Mouse (Mus musculus): Measurements from ENCODE around the gene Tpm3. TPM values are rescaled to one million over a fixed set of nuclear protein-coding genes. Genes with fewer than 3 reads are reported as not detected.

Gene Tpm3
- total and polyA plus RNA-seq, 3 experiments = 309 to 810 (median 448) TPM

DNA sequence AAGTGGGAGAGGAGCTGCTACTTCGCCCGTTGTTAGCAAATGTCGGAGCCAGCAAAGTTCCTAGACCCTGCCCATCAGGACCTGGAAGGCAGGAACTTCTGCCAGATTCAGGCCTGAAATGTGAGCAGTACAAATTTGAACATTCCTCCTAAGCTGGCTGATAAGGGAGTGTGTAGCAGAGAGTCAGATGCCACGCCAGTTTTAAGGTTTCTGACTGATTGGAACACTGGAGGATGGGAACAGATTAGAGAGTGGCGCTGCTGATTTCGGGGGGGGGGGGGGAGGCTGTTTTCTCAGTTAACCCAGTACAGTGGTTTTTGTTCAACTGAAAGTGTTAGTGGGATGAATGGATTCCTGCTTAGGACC, 8.0 kb downstream of the Tpm3 start:
- in situ Hi-C loops (cut with MboI; ENCODE audit: low pct_ligation_motif_present, low pct_unique_long_range_greater_than_20kb, low sequenced_read_pairs) = no loop called here
- H3K79me2 ChIP-seq (replicated peaks; ENCODE audit: control insufficient read depth, extremely low read depth, insufficient read depth, poor library complexity, severe bottlenecking) = peaks cover 51% of the 10 kb centered on the region
- peaks cover 11 to 44% of the 10 kb centered on the region in 2 experiments for H3K4me1 ChIP-seq (ENCODE audit: control insufficient read depth in 1 of 2, insufficient read depth in 2 of 2)
- no peaks in the 10 kb centered on the region for H3K27me3 ChIP-seq (replicated peaks)
- peaks cover 0 to 23% of the 10 kb centered on the region in 2 experiments for H3K36me3 ChIP-seq (replicated peaks in 1 of 2; ENCODE audit: control insufficient read depth in 1 of 2, insufficient read depth in 1 of 2, low read length in 1 of 2)
- H3K27ac ChIP-seq (ENCODE audit: insufficient read depth, low read depth) = peak overlapping the region; percentile 96
- H3K9ac ChIP-seq (ENCODE audit: insufficient read depth, low read depth) = peak overlapping the region; percentile 87
- dilution Hi-C loops (cut with MboI; ENCODE audit: extremely low pct_ligation_motif_present, extremely low pct_unique_long_range_greater_than_20kb, low sequenced_read_pairs) = no loop called here
- no peaks in the 10 kb centered on the region for H3K9me3 ChIP-seq (replicated peaks; ENCODE audit: low read length)
- 0 out of 2 replicates have a peak, but pooled peaks have one; percentile 4 for TF ChIP-seq KAT2A (IDR thresholded peaks at IDR 0.05; ENCODE audit: insufficient replicate concordance, low read length)
- no peak for TF ChIP-seq JUN (IDR thresholded peaks at IDR 0.05; ENCODE audit: insufficient read depth, low read depth, low read length)
- no peak for TF ChIP-seq CHD2 (IDR thresholded peaks at IDR 0.05; ENCODE audit: low read length)
- TF ChIP-seq RAD21 (IDR thresholded peaks at IDR 0.05; ENCODE audit: low read depth, low read length) = no peak
- H3K4me3 ChIP-seq (replicated peaks in 1 of 3; ENCODE audit: low read depth in 2 of 3, low read length in 2 of 3, poor library complexity in 1 of 3) = peak overlapping the region; percentile 89 to 97 (median 92)
- peak overlapping the region; percentile 9; the same call in 1 of the 2 replicates for H3K4me2 ChIP-seq (ENCODE audit: insufficient read depth, low read depth, poor library complexity, severe bottlenecking)
- DNase-seq (ENCODE audit: extremely low read depth) = no peak

DNA sequence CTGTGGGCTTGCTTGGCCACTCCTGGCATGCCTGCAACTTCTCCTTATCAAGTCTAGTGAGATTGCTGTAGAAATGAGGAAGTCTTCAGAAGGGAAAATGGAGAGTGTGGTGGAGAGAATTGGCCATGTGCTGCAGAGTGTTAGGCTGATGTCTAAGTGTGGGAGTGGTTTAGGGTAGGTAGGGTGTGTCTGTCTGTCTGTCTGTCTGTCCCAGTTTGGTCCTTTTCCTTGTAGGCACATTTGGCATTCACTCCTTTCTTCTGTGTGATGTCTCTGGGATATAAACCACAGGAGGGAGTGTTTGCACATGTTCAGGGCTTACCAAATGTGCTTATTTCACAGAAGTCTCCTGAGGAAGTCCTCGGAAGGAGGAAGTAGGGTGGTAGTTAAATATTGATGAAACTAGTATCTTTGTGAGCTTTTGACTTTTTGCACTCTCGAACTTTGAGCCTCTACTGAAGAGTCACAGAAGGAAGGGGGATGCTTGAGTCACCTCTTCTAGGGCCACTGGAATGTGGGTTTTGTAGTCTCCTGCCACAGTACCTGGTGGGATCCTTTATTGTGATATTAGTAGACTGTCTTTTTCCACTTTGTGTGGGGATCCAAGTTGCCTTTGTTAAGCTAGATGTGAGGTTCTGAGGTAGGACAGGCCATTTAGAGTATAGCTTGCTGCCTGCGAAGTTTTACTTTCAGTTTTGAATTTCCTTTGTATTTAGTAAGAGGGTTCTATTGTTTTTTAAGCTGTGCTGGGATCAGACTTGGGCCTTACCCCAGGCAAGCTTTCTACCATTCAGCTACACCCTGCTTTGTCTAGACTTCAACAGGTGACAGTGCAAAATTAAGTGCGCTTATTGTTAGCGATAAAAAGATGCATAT, 9.2 kb downstream of the Tpm3 start:
- peak; percentile 84 for DNase-seq (ENCODE audit: extremely low read depth)
- dilution Hi-C loops (cut with MboI; ENCODE audit: extremely low pct_ligation_motif_present, extremely low pct_unique_long_range_greater_than_20kb, low sequenced_read_pairs) = no loop called here

More for the DNA sequence above, 9.2 kb downstream of the Tpm3 start:
- Histone ChIP-seq H3K36me3 (replicated peaks in 1 of 2; ENCODE audit: control insufficient read depth in 1 of 2, insufficient read depth in 1 of 2, low read length in 1 of 2) (peaks cover 10 to 34% of the 10 kb centered on the region in 2 experiments), H3K27ac (ENCODE audit: insufficient read depth, low read depth) (peak overlapping the region; percentile 84), H3K9ac (ENCODE audit: insufficient read depth, low read depth) (peak overlapping the region; percentile 90), H3K9me3 (replicated peaks; ENCODE audit: low read length) (no peaks in the 10 kb centered on the region), H3K4me2 (ENCODE audit: insufficient read depth, low read depth, poor library complexity, severe bottlenecking) (peak overlapping the region; percentile 97), H3K79me2 (replicated peaks; ENCODE audit: control insufficient read depth, extremely low read depth, insufficient read depth, poor library complexity, severe bottlenecking) (peaks cover 63% of the 10 kb centered on the region), H3K27me3 (replicated peaks) (no peaks in the 10 kb centered on the region), H3K4me3 (replicated peaks in 1 of 3; ENCODE audit: low read depth in 2 of 3, low read length in 2 of 3, poor library complexity in 1 of 3) (peak overlapping the region; percentile 45 to 67 (median 56)), H3K4me1 (ENCODE audit: control insufficient read depth in 1 of 2, insufficient read depth in 2 of 2) (peaks cover 11 to 53% of the 10 kb centered on the region in 2 experiments)
- in situ Hi-C loops (cut with MboI; ENCODE audit: low pct_ligation_motif_present, low pct_unique_long_range_greater_than_20kb, low sequenced_read_pairs) = no loop called here
- TF ChIP-seq NELFE (IDR thresholded peaks at IDR 0.05; ENCODE audit: low read depth, low read length) = peak; percentile 68
- peak; percentile 33; the same call in 1 of the 2 replicates for TF ChIP-seq BHLHE40 (IDR thresholded peaks at IDR 0.05; ENCODE audit: low read depth, low read length)
- TF ChIP-seq NRF1 (IDR thresholded peaks at IDR 0.05; ENCODE audit: low read depth, low read length) = no peak
- peak; percentile 97 for TF ChIP-seq MAX (IDR thresholded peaks at IDR 0.05; ENCODE audit: low read length)
- 0 out of 2 replicates have a peak, but pooled peaks have one; percentile 16 for TF ChIP-seq ZMIZ1 (IDR thresholded peaks at IDR 0.05; ENCODE audit: low read depth, low read length)
- peak; percentile 46; the same call in 1 of the 2 replicates for TF ChIP-seq ELF1 (IDR thresholded peaks at IDR 0.05; ENCODE audit: low read depth, low read length)
- no peak for TF ChIP-seq MAFK (IDR thresholded peaks at IDR 0.05; ENCODE audit: insufficient replicate concordance, low read length)
- peak; percentile 56 for TF ChIP-seq POLR2A (IDR thresholded peaks at IDR 0.05; ENCODE audit: low read depth, low read length)
- TF ChIP-seq POLR2AphosphoS2 (IDR thresholded peaks at IDR 0.05; ENCODE audit: low read depth, low read length) = no peak
- TF ChIP-seq MYC (IDR thresholded peaks at IDR 0.05; ENCODE audit: low read depth, low read length) = peak; percentile 99
- peak; percentile 57 for TF ChIP-seq TBP (conservative IDR thresholded peaks at IDR 0.05; ENCODE audit: low read depth, low read length)
- TF ChIP-seq SIN3A (IDR thresholded peaks at IDR 0.05; ENCODE audit: low read length) = peak; percentile 94
- 0 out of 2 replicates have a peak, but pooled peaks have one; percentile 6 for TF ChIP-seq HCFC1 (IDR thresholded peaks at IDR 0.05; ENCODE audit: low read depth, low read length)
- TF ChIP-seq TCF12 (IDR thresholded peaks at IDR 0.05; ENCODE audit: low read depth, low read length) = peak; percentile 46; the same call in 1 of the 2 replicates
- TF ChIP-seq IRF4 (IDR thresholded peaks at IDR 0.05; ENCODE audit: low read depth, low read length) = 0 out of 2 replicates have a peak, but pooled peaks have one; percentile 14
- no peak for TF ChIP-seq USF2 (conservative IDR thresholded peaks at IDR 0.05; ENCODE audit: low read depth, low read length)
- no peak for TF ChIP-seq MAZ (IDR thresholded peaks at IDR 0.05; ENCODE audit: low read depth, low read length)
- peak; percentile 97 for TF ChIP-seq MXI1 (IDR thresholded peaks at IDR 0.05; ENCODE audit: low read depth, low read length)
- peak in 1 of 2 experiments; percentile 16; a peak in 2 of 4 replicates for TF ChIP-seq CTCF (conservative IDR thresholded peaks at IDR 0.05 in 1 of 2, IDR thresholded peaks at IDR 0.05 in 1 of 2; ENCODE audit: low read depth in 2 of 2, low read length in 2 of 2)

Data from CH12.LX (cell line).